Mouse (Mus musculus) left cerebral cortex, adult 2 months (tissue): ENCODE measurements around the gene Rabgap1. TPM values are rescaled to one million over a fixed set of nuclear protein-coding genes. Genes with fewer than 3 reads are reported as not detected.
A peak's percentile ranks its signal among the peaks of the same experiment; 100 is the strongest.

Experiments used
- DNase-seq, 2 experiments: peaks; one replicate each; pipeline ENCODE4 v3.0.0; 2021 to 2022; ENCODE audit warnings: low spot score in 2 of 2, mixed read lengths in 1 of 2; ENCODE audit errors: extremely low spot score in 1 of 2
- H3K27ac ChIP-seq: fragments of 200-600 bp; 2 replicates; pipeline ENCODE4 v1.8.1; 2022
- H3K4me3 ChIP-seq: fragments of 200-600 bp; 2 replicates; pipeline ENCODE4 v1.8.1; 2022
- CTCF ChIP-seq: fragments of 200-600 bp; IDR thresholded peaks from 2 replicates; pipeline ENCODE4 v1.8.1; 2022; ENCODE audit warnings: antibody characterized with exemption, mild to moderate bottlenecking, moderate library complexity
- intact Hi-C: fragments of 180-260 bp; cut with DNase I; formaldehyde crosslinking; loops from one replicate; pipeline ENCODE4 v1.15.1; 2025
- total RNA-seq, 2 experiments: library from RNA; stranded (reverse); gene quantifications; 2 replicates each; pipeline ENCODE4 v1.2.3; 2021

Gene Rabgap1
- total RNA-seq, 2 experiments from 2014 or later: 89.1 to 92.2 TPM

- no peak for DNase-seq
- intact Hi-C loops: no loop called here
- TF ChIP-seq CTCF: no peak
- no peak overlapping the region for H3K4me3 ChIP-seq
- H3K27ac ChIP-seq: no peak overlapping the region
Observed at GRCm38 (mm10) chr2:37572141-37572540, 129.1 kb downstream of the Rabgap1 start.

DNA sequence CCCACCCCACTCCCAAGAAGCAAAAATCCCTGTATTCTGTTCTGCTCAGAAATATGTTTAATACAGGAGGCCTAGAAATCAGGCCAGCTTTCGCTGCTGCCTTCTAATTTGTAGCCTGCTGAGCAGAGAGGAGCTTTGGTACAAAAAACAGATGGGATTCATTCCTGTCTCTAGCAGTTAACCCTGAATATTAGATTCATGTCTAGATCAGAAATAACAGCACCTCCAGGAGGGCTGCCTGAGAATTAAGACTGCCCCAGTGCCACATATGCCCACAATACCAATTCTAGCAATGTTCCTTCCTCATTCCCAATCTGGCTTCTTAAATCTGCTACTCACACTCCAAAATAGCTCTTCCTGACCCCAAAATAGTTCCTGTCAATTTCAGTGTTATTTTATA is 133.6 kb downstream of the Rabgap1 start:
- no peak for TF ChIP-seq CTCF
- Histone ChIP-seq H3K4me3 (no peak overlapping the region), H3K27ac (peak overlapping the region; percentile 20; the same call in 1 of the 2 replicates)
- DNase-seq: no peak
- intact Hi-C loops: loop anchor here (5.0 kb wide), 1 partner anchor 196 kb away; no protein-coding TSS in a partner anchor

- DNase-seq: no peak
Observed at GRCm38 (mm10) chr2:37578185-37578584, 135.1 kb downstream of the Rabgap1 start.

GRCm38 (mm10) chr2:37587919-37588318 is 144.8 kb downstream of the Rabgap1 start:
- intact Hi-C loops: no loop called here
- H3K27ac ChIP-seq: no peak overlapping the region
- no peak overlapping the region for H3K4me3 ChIP-seq
- no peak for TF ChIP-seq CTCF
- no peak for DNase-seq

More at GRCm38 (mm10) chr2:37578185-37578584, 135.1 kb downstream of the Rabgap1 start:
- intact Hi-C loops: loop anchor here (5.0 kb wide), 1 partner anchor 194 kb away; no protein-coding TSS in a partner anchor
- Histone ChIP-seq H3K27ac (no peak overlapping the region), H3K4me3 (no peak overlapping the region)
- TF ChIP-seq CTCF: no peak

Other genes starting within 250 kb of the Rabgap1 start
- gene Olfr366, start 231.7 kb upstream of the Rabgap1 start, total RNA-seq: not detected
- not detected for gene Olfr368, start 116.8 kb upstream of the Rabgap1 start, total RNA-seq
- gene Pdcl, start 83.9 kb upstream of the Rabgap1 start, total RNA-seq: 10 to 100 TPM; 25.3 TPM
- 10 to 100 TPM; 81.4 to 81.6 TPM for gene Rc3h2, start 20.4 kb upstream of the Rabgap1 start, total RNA-seq
- 10 to 100 TPM in 1 of 2 experiments, 1 to 10 TPM in 1; 9.2 to 11.4 TPM for gene Zbtb26, start 144 bp upstream of the Rabgap1 start, total RNA-seq
- 10 to 100 TPM; 13.5 to 13.8 TPM for gene Zbtb6, start 108 bp upstream of the Rabgap1 start, total RNA-seq
- 1 to 10 TPM; 5.6 to 5.7 TPM for gene Gpr21, start 73.1 kb downstream of the Rabgap1 start, total RNA-seq